Comparison of ENCODE assay signal across 8 mouse cellular contexts in the genomic region with DNA sequence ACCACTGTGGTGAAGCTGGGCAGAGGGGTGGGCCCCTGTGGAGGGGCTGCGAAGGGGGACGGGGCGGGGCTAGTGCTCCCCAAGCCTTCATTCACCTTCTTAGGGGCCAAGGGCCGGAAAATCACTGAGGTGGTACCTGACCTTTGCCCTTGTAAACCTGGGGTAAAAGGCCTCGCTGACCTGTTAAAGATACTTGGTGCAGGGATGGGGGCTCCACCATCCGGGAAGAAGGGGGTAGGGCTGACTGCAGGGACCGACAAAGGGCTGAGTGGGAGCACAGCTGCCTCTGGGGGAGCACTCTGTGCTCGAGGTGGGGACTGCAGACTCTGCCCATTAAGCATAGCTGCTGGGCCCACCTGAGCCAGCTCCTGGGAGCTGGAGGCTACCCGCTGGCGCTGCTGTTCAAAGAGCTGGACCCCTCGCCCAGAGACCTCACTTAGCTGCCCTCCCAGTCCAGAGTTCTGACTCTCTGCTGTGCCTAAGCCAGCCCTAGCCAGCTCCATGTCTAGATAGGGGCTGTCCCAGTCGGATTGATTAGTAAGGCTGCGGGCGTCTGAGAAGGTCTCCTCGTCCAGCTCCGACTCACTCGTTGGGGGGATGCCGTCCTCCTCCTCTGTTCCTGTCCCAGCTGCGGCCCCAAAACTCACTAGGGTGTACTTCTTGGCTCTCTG. TPM values are rescaled to one million over a fixed set of nuclear protein-coding genes. Genes with fewer than 3 reads are reported as not detected.
A peak's percentile ranks its signal among the peaks of the same experiment; 100 is the strongest.
DNase-seq lines count a peak whose midpoint lies in the region; ATAC-seq and TF ChIP-seq lines count a peak whose summit lies in the region.

No protein-coding gene starts in this region.

- no peaks in the 10 kb centered on the region for H3K36me3 ChIP-seq in forebrain, embryonic 13.5 days (ENCODE audit: poor library complexity, severe bottlenecking)
- H3K36me3 ChIP-seq in kidney, postnatal 0 days (ENCODE audit: insufficient read depth, low read length): no peaks in the 10 kb centered on the region
- H3K36me3 ChIP-seq in midbrain, embryonic 12.5 days: no peaks in the 10 kb centered on the region

- TF ChIP-seq CTCF in kidney, postnatal 0 days (IDR thresholded peaks at IDR 0.05; ENCODE audit: low read depth): no peak

- peak overlapping the region; percentile 55 for H3K4me3 ChIP-seq in forebrain, embryonic 13.5 days
- H3K4me3 ChIP-seq in kidney, postnatal 0 days (replicated peaks; ENCODE audit: low read depth, low read length): peak overlapping the region; percentile 64
- peak overlapping the region; percentile 60 for H3K4me3 ChIP-seq in midbrain, embryonic 12.5 days

- WGBS in forebrain, embryonic 13.5 days: 7% methylated on average over 18 of the region's 19 CpGs
- 12% methylated on average over 19 of the region's 19 CpGs for WGBS in kidney, postnatal 0 days
- WGBS in midbrain, embryonic 12.5 days: 7% methylated on average over 19 of the region's 19 CpGs

- H3K9me3 ChIP-seq in forebrain, embryonic 13.5 days (replicated peaks): no peaks in the 10 kb centered on the region
- H3K9me3 ChIP-seq in kidney, postnatal 0 days (replicated peaks; ENCODE audit: low read length): no peaks in the 10 kb centered on the region
- no peaks in the 10 kb centered on the region for H3K9me3 ChIP-seq in midbrain, embryonic 12.5 days

- H3K4me2 ChIP-seq in forebrain, embryonic 13.5 days: peak overlapping the region; percentile 90
- peak overlapping the region; percentile 91 for H3K4me2 ChIP-seq in kidney, postnatal 0 days (ENCODE audit: low read length)
- peak overlapping the region; percentile 94 for H3K4me2 ChIP-seq in midbrain, embryonic 12.5 days (replicated peaks)

- H3K27ac ChIP-seq in forebrain, embryonic 13.5 days: peak overlapping the region; percentile 49
- peak overlapping the region; percentile 90 for H3K27ac ChIP-seq in kidney, postnatal 0 days
- peak overlapping the region; percentile 85 for H3K27ac ChIP-seq in midbrain, embryonic 12.5 days (replicated peaks)

- DNase-seq in kidney, adult 8-10 months: peak; percentile 63 to 66
- DNase-seq in kidney, postnatal 4 days: no peak
- DNase-seq in brain, adult 2 months (ENCODE audit: low read depth, low spot score): peak; percentile 38
- peak; percentile 47 for DNase-seq in kidney, postnatal 0 days (ENCODE audit: low spot score)

- H3K9ac ChIP-seq in forebrain, embryonic 13.5 days: peak overlapping the region; percentile 76
- H3K9ac ChIP-seq in kidney, postnatal 0 days (ENCODE audit: low read depth, low read length): peak overlapping the region; percentile 66
- H3K9ac ChIP-seq in midbrain, embryonic 12.5 days (replicated peaks): peak overlapping the region; percentile 74

- H3K27me3 ChIP-seq in forebrain, embryonic 13.5 days: peaks cover 23% of the 10 kb centered on the region
- no peaks in the 10 kb centered on the region for H3K27me3 ChIP-seq in kidney, postnatal 0 days (ENCODE audit: insufficient read depth, low read length)
- H3K27me3 ChIP-seq in midbrain, embryonic 12.5 days: peaks cover 39% of the 10 kb centered on the region

- peaks cover 20% of the 10 kb centered on the region for H3K4me1 ChIP-seq in forebrain, embryonic 13.5 days
- H3K4me1 ChIP-seq in kidney, postnatal 0 days (replicated peaks; ENCODE audit: insufficient read depth, low read length): peaks cover 5% of the 10 kb centered on the region; the same call in 1 of the 2 replicates
- H3K4me1 ChIP-seq in midbrain, embryonic 12.5 days: peaks cover 19% of the 10 kb centered on the region

- ATAC-seq in forebrain, embryonic 13.5 days: peak; percentile 19; the same call in 1 of the 2 replicates
- ATAC-seq in kidney, postnatal 0 days (replicated peaks; ENCODE audit: low FRiP score, low read depth): peak; percentile 38
- ATAC-seq in midbrain, embryonic 12.5 days (ENCODE audit: low FRiP score, low read depth): peak; percentile 54
- no peak for ATAC-seq in CD4-positive, CD25-positive, alpha-beta regulatory T cell, adult 4 months
- no peak for ATAC-seq in megakaryocyte-erythroid progenitor cell, adult 5-6 weeks (replicated peaks; ENCODE audit: low FRiP score, low TSS enrichment, poor library complexity, severe bottlenecking)

RNA-seq across cellular contexts. Expression of gene Myoz1, which starts 5.5 kb away (rescaled TPM):
- not detected in 2 replicates for polyA plus RNA-seq in forebrain, embryonic 13.5 days (2015; fragmentation: Nextera tagmentation; extraction: Ambion mirVana)
- polyA plus RNA-seq in kidney, postnatal 0 days (2015; fragmentation: Nextera tagmentation; extraction: Ambion mirVana): 1.8 and 2.5 TPM in 2 replicates
- polyA plus RNA-seq in midbrain, embryonic 12.5 days (2016; fragmentation: Nextera tagmentation; extraction: Ambion mirVana): 0.14 TPM in 1 of 2 replicates, not detected in the other
- polyA plus RNA-seq in CD4-positive, CD25-positive, alpha-beta regulatory T cell, adult 4 months (2017; shearing (Covaris generic)): not detected
- total RNA-seq in megakaryocyte-erythroid progenitor cell, adult 5-6 weeks (2014; fragmentation: Nextera tagmentation): not detected in 2 replicates
- not detected in 2 replicates for total RNA-seq in megakaryocyte-erythroid progenitor cell, adult 5-6 weeks (2017)

RNA-seq across cellular contexts. Expression of gene Synpo2l, which starts 6.4 kb away (rescaled TPM):
- polyA plus RNA-seq in forebrain, embryonic 13.5 days (2015; fragmentation: Nextera tagmentation; extraction: Ambion mirVana): 0.13 and 0.14 TPM in 2 replicates
- 0.32 and 0.33 TPM in 2 replicates for polyA plus RNA-seq in kidney, postnatal 0 days (2015; fragmentation: Nextera tagmentation; extraction: Ambion mirVana)
- 0.24 and 0.43 TPM in 2 replicates for polyA plus RNA-seq in midbrain, embryonic 12.5 days (2016; fragmentation: Nextera tagmentation; extraction: Ambion mirVana)
- polyA plus RNA-seq in CD4-positive, CD25-positive, alpha-beta regulatory T cell, adult 4 months (2017; shearing (Covaris generic)): not detected
- not detected in 2 replicates for total RNA-seq in megakaryocyte-erythroid progenitor cell, adult 5-6 weeks (2014; fragmentation: Nextera tagmentation)
- total RNA-seq in megakaryocyte-erythroid progenitor cell, adult 5-6 weeks (2017): 0.05 and 0.46 TPM in 2 replicates

RNA-seq across cellular contexts. Expression of gene Sec24c, which starts 12.3 kb away (rescaled TPM):
- 75.9 and 84.7 TPM in 2 replicates for polyA plus RNA-seq in forebrain, embryonic 13.5 days (2015; fragmentation: Nextera tagmentation; extraction: Ambion mirVana)
- 57.3 and 62.8 TPM in 2 replicates for polyA plus RNA-seq in kidney, postnatal 0 days (2015; fragmentation: Nextera tagmentation; extraction: Ambion mirVana)
- polyA plus RNA-seq in midbrain, embryonic 12.5 days (2016; fragmentation: Nextera tagmentation; extraction: Ambion mirVana): 97.5 and 99.5 TPM in 2 replicates
- 100 to 1,000 TPM; 120 to 181 TPM for polyA plus RNA-seq in CD4-positive, CD25-positive, alpha-beta regulatory T cell, adult 4 months (2017; shearing (Covaris generic))
- 99.9 and 104 TPM in 2 replicates for total RNA-seq in megakaryocyte-erythroid progenitor cell, adult 5-6 weeks (2014; fragmentation: Nextera tagmentation)
- total RNA-seq in megakaryocyte-erythroid progenitor cell, adult 5-6 weeks (2017): 50.4 and 55.1 TPM in 2 replicates

RNA-seq across cellular contexts. Expression of gene Usp54, which starts 20.9 kb away (rescaled TPM):
- 8.1 and 10.1 TPM in 2 replicates for polyA plus RNA-seq in forebrain, embryonic 13.5 days (2015; fragmentation: Nextera tagmentation; extraction: Ambion mirVana)
- 4.8 and 5.6 TPM in 2 replicates for polyA plus RNA-seq in kidney, postnatal 0 days (2015; fragmentation: Nextera tagmentation; extraction: Ambion mirVana)
- polyA plus RNA-seq in midbrain, embryonic 12.5 days (2016; fragmentation: Nextera tagmentation; extraction: Ambion mirVana): 16.6 and 18.6 TPM in 2 replicates
- 1 to 10 TPM; 2.1 to 2.9 TPM for polyA plus RNA-seq in CD4-positive, CD25-positive, alpha-beta regulatory T cell, adult 4 months (2017; shearing (Covaris generic))
- 7.5 and 14.1 TPM in 2 replicates for total RNA-seq in megakaryocyte-erythroid progenitor cell, adult 5-6 weeks (2014; fragmentation: Nextera tagmentation)
- 5.6 and 6.8 TPM in 2 replicates for total RNA-seq in megakaryocyte-erythroid progenitor cell, adult 5-6 weeks (2017)

RNA-seq across cellular contexts. Expression of gene Fut11, which starts 33.0 kb away (rescaled TPM):
- 18.9 and 19.9 TPM in 2 replicates for polyA plus RNA-seq in forebrain, embryonic 13.5 days (2015; fragmentation: Nextera tagmentation; extraction: Ambion mirVana)
- polyA plus RNA-seq in kidney, postnatal 0 days (2015; fragmentation: Nextera tagmentation; extraction: Ambion mirVana): 21.6 and 22.4 TPM in 2 replicates
- polyA plus RNA-seq in midbrain, embryonic 12.5 days (2016; fragmentation: Nextera tagmentation; extraction: Ambion mirVana): 26.8 and 27.0 TPM in 2 replicates
- polyA plus RNA-seq in CD4-positive, CD25-positive, alpha-beta regulatory T cell, adult 4 months (2017; shearing (Covaris generic)): 1 to 10 TPM; 5.6 to 7.7 TPM
- 6.7 and 8.6 TPM in 2 replicates for total RNA-seq in megakaryocyte-erythroid progenitor cell, adult 5-6 weeks (2014; fragmentation: Nextera tagmentation)
- 2.7 and 3.7 TPM in 2 replicates for total RNA-seq in megakaryocyte-erythroid progenitor cell, adult 5-6 weeks (2017)

Comparison
In these comparisons a context has a peak if more than half of its experiments do, and no peak if none do; other contexts are left out.
1. DNase-seq: peak in kidney, adult 8-10 months (2 of 2), brain, adult 2 months (single experiment) and kidney, postnatal 0 days (single experiment); none in kidney, postnatal 4 days (0 of 2).
2. ATAC-seq: peak in forebrain, embryonic 13.5 days (single experiment), kidney, postnatal 0 days (single experiment) and midbrain, embryonic 12.5 days (single experiment); none in CD4-positive, CD25-positive, alpha-beta regulatory T cell, adult 4 months (single experiment) and megakaryocyte-erythroid progenitor cell, adult 5-6 weeks (single experiment).
3. Peak in every context shown above with its lines, with median percentiles within 50 percentile points of each other: H3K27ac ChIP-seq, H3K4me2 ChIP-seq, H3K4me3 ChIP-seq and H3K9ac ChIP-seq.